Mouse (Mus musculus): Measurements from ENCODE around the gene Enpp1.

DNA sequence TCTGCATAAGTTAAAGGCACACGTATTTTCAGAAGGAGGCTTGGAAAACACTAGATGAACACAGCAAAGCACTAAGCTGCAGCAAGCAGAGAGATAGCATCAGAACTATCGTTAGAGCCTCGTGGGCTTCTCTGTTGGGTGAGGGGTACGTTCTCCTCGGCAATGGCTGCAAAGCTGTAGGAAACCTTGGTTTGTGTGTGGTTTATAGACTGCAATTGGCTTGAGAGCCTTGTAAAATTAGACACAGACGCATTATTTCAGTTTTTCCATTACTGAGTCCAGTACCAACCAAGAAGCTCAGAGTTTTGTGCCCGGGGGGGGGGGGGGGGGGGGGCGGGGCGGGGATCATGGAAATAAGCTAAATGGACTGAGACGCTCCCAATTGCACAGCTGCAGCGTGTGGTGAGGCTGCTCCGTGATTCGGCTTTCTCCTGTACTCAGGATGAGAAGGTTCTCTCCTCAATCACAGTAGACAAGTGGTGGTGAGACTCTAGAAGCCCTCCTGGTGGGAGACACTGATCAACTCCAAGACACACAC lies 31.1 kb upstream of the Enpp1 start:
- TF ChIP-seq CTCF (IDR thresholded peaks at IDR 0.05; ENCODE audit: borderline replicate concordance, extremely low read depth, insufficient read depth, insufficient read length), result no peak
- TF ChIP-seq POLR2A (IDR thresholded peaks at IDR 0.05; ENCODE audit: borderline replicate concordance, extremely low read depth, insufficient read depth, insufficient read length, poor library complexity, severe bottlenecking), result no peak

Data from brain, embryonic 14.5 days (tissue).